Mouse (Mus musculus) ES-Bruce4 (cell line): ENCODE results near the gene Acp7.

ENCODE experiments used
- CTCF ChIP-seq: IDR thresholded peaks from one replicate; pipeline ENCODE4 v1.8.1; 2011; ENCODE audit warnings: low read depth, low read length
- EP300 ChIP-seq: IDR thresholded peaks from 2 replicates; pipeline ENCODE4 v1.6.1; 2011; ENCODE audit warnings: low read depth, low read length; ENCODE audit not compliant: insufficient read depth
- POLR2A ChIP-seq: IDR thresholded peaks from one replicate; pipeline ENCODE4 v1.8.1; 2011; ENCODE audit warnings: low read length; ENCODE audit not compliant: insufficient read depth

GRCm38 (mm10) chr7:28634128-28634527, 3.0 kb upstream of the Acp7 start:
- TF ChIP-seq CTCF (no peak), POLR2A (no peak), EP300 (no peak)
